Mouse (Mus musculus) CH12.LX (cell line): ENCODE measurements around the gene 1700017B05Rik. TPM values are rescaled to one million over a fixed set of nuclear protein-coding genes. Genes with fewer than 3 reads are reported as not detected.

Experiments used
- DNase-seq: peaks from one replicate; pipeline ENCODE4 v3.0.0-alpha.2; 2013; ENCODE audit errors: extremely low read depth
- H3K27ac ChIP-seq: 2 replicates; pipeline ENCODE4 v1.5.1; 2012; ENCODE audit warnings: low read depth, mild to moderate bottlenecking, control low read depth, moderate library complexity; ENCODE audit not compliant: insufficient read depth
- H3K27me3 ChIP-seq: replicated peaks from 2 replicates; pipeline ENCODE3; 2012; ENCODE audit warnings: inconsistent platforms
- H3K36me3 ChIP-seq, 2 experiments: replicated peaks in 1 of 2; 2 replicates each; pipeline versions ENCODE3 to v1.6.1; 2012; ENCODE audit warnings: inconsistent platforms in 1 of 2, low read length in 1 of 2, mild to moderate bottlenecking in 1 of 2, mixed read lengths in 1 of 2, moderate library complexity in 1 of 2; ENCODE audit not compliant: control insufficient read depth in 1 of 2, insufficient read depth in 1 of 2
- H3K4me1 ChIP-seq, 2 experiments: 2 replicates each; pipeline ENCODE4 v1.6.1; 2012; ENCODE audit warnings: inconsistent platforms in 1 of 2, moderate library complexity in 1 of 2; ENCODE audit not compliant: insufficient read depth in 2 of 2, control insufficient read depth in 1 of 2
- H3K4me2 ChIP-seq: 2 replicates; pipeline ENCODE4 v1.6.1; 2012; ENCODE audit warnings: low read depth, mild to moderate bottlenecking, control low read depth; ENCODE audit not compliant: poor library complexity, insufficient read depth, severe bottlenecking
- H3K4me3 ChIP-seq, 3 experiments: fragments of 150-350 bp in 1 of 3; sonication (generic) in 1 of 3; replicated peaks in 1 of 3; 2 replicates each; pipeline versions ENCODE3 to v1.5.1; 2011 to 2012; ENCODE audit warnings: low read depth in 2 of 3, low read length in 2 of 3, mild to moderate bottlenecking in 2 of 3, moderate library complexity in 2 of 3, control low read depth in 1 of 3, improper control_type of control experiment in 1 of 3, inconsistent platforms in 1 of 3, mixed read lengths in 1 of 3; ENCODE audit not compliant: poor library complexity in 1 of 3
- H3K79me2 ChIP-seq: replicated peaks from 2 replicates; pipeline ENCODE4 v1.6.1; 2012; ENCODE audit warnings: mild to moderate bottlenecking, moderate library complexity; ENCODE audit not compliant: control insufficient read depth, poor library complexity, insufficient read depth, severe bottlenecking; ENCODE audit errors: extremely low read depth
- H3K9ac ChIP-seq: 2 replicates; pipeline ENCODE4 v1.6.1; 2012; ENCODE audit warnings: low read depth, mild to moderate bottlenecking, control low read depth, moderate library complexity; ENCODE audit not compliant: insufficient read depth
- H3K9me3 ChIP-seq: replicated peaks from 2 replicates; pipeline ENCODE3; 2012; ENCODE audit warnings: low read length, inconsistent platforms, mixed read lengths
- CTCF ChIP-seq, 2 experiments: IDR thresholded peaks in 1 of 2; conservative IDR thresholded peaks in 1 of 2; 2 replicates each; pipeline ENCODE4 v1.5.1; 2011 to 2012; ENCODE audit warnings: low read depth in 2 of 2, low read length in 2 of 2, improper control_type of control experiment in 1 of 2, inconsistent platforms in 1 of 2, mild to moderate bottlenecking in 1 of 2, moderate library complexity in 1 of 2
- ELF1 ChIP-seq: IDR thresholded peaks from 2 replicates; pipeline ENCODE4 v1.6.1; 2014; ENCODE audit warnings: low read depth, mild to moderate bottlenecking, inconsistent platforms, low read length, improper control_type of control experiment
- EP300 ChIP-seq: IDR thresholded peaks from 2 replicates; pipeline ENCODE4 v1.6.1; 2011; ENCODE audit warnings: low read length, improper control_type of control experiment
- HCFC1 ChIP-seq: IDR thresholded peaks from 2 replicates; pipeline ENCODE4 v1.6.1; 2012; ENCODE audit warnings: low read depth, mild to moderate bottlenecking, inconsistent platforms, low read length, improper control_type of control experiment
- IRF4 ChIP-seq: IDR thresholded peaks from 2 replicates; pipeline ENCODE4 v1.6.1; 2014; ENCODE audit warnings: low read depth, mild to moderate bottlenecking, inconsistent platforms, low read length, improper control_type of control experiment
- JUN ChIP-seq: IDR thresholded peaks from 2 replicates; pipeline ENCODE4 v1.6.1; 2011; ENCODE audit warnings: low read depth, mild to moderate bottlenecking, low read length, improper control_type of control experiment, moderate library complexity; ENCODE audit not compliant: insufficient read depth
- MAFK ChIP-seq: IDR thresholded peaks from 2 replicates; pipeline ENCODE4 v1.6.1; 2011; ENCODE audit warnings: low read length, improper control_type of control experiment; ENCODE audit not compliant: insufficient replicate concordance
- MAX ChIP-seq: IDR thresholded peaks from 2 replicates; pipeline ENCODE4 v1.6.1; 2011; ENCODE audit warnings: low read length, improper control_type of control experiment
- MAZ ChIP-seq: IDR thresholded peaks from 2 replicates; pipeline ENCODE4 v1.6.1; 2012; ENCODE audit warnings: low read depth, mild to moderate bottlenecking, inconsistent platforms, low read length, improper control_type of control experiment, moderate library complexity
- MXI1 ChIP-seq: IDR thresholded peaks from 2 replicates; pipeline ENCODE4 v1.6.1; 2011; ENCODE audit warnings: mild to moderate bottlenecking, low read depth, low read length, improper control_type of control experiment
- NRF1 ChIP-seq: IDR thresholded peaks from 2 replicates; pipeline ENCODE4 v1.6.1; 2014; ENCODE audit warnings: low read depth, mild to moderate bottlenecking, inconsistent platforms, low read length, improper control_type of control experiment, moderate library complexity
- PAX5 ChIP-seq: IDR thresholded peaks from 2 replicates; pipeline ENCODE4 v1.6.1; 2012; ENCODE audit warnings: low read length, inconsistent platforms, mixed read lengths
- POLR2A ChIP-seq: IDR thresholded peaks from 2 replicates; pipeline ENCODE4 v1.6.1; 2011; ENCODE audit warnings: low read depth, mild to moderate bottlenecking, improper control_type of control experiment, low read length
- RAD21 ChIP-seq: IDR thresholded peaks from 2 replicates; pipeline ENCODE4 v1.6.1; 2011; ENCODE audit warnings: low read depth, mild to moderate bottlenecking, low read length, improper control_type of control experiment, moderate library complexity
- RCOR1 ChIP-seq: conservative IDR thresholded peaks from 2 replicates; pipeline ENCODE4 v1.6.1; 2012; ENCODE audit warnings: low read depth, mild to moderate bottlenecking, inconsistent platforms, low read length, improper control_type of control experiment
- SIN3A ChIP-seq: IDR thresholded peaks from 2 replicates; pipeline ENCODE4 v1.6.1; 2012; ENCODE audit warnings: low read length, improper control_type of control experiment, inconsistent platforms
- SMC3 ChIP-seq: IDR thresholded peaks from 2 replicates; pipeline ENCODE4 v1.6.1; 2011; ENCODE audit warnings: low read depth, low read length, improper control_type of control experiment
- TBP ChIP-seq: conservative IDR thresholded peaks from 2 replicates; pipeline ENCODE4 v1.6.1; 2011; ENCODE audit warnings: low read depth, low read length, improper control_type of control experiment
- ZC3H11A ChIP-seq: IDR thresholded peaks from 2 replicates; pipeline ENCODE4 v1.6.1; 2012; ENCODE audit warnings: low read depth, mild to moderate bottlenecking, inconsistent platforms, low read length, improper control_type of control experiment
- ZKSCAN1 ChIP-seq: IDR thresholded peaks from 2 replicates; pipeline ENCODE4 v1.6.1; 2012; ENCODE audit warnings: low read depth, inconsistent platforms, low read length, improper control_type of control experiment, borderline replicate concordance
- dilution Hi-C: fragments of 300-500 bp; cut with MboI; formaldehyde crosslinking; loops from 2 replicates; pipeline ENCODE4 v1.14.3; 2020; ENCODE audit warnings: low sequenced_read_pairs; ENCODE audit not compliant: extremely low pct_unique_long_range_greater_than_20kb, extremely low pct_ligation_motif_present
- in situ Hi-C: fragments of 300-500 bp; cut with MboI; formaldehyde crosslinking; loops from 3 replicates; pipeline ENCODE4 v1.14.3; 2019; ENCODE audit warnings: low sequenced_read_pairs, low pct_ligation_motif_present, low pct_unique_long_range_greater_than_20kb, mixed read lengths
- polyA plus RNA-seq: library from polyadenylated mRNA; unstranded; fragments of >175 nt; gene quantifications from 2 replicates; pipeline ENCODE4 v1.2.1, GENCODE M21; 2012; ENCODE audit warnings: low read depth; ENCODE audit not compliant: insufficient read length
- total RNA-seq, 2 experiments: library from RNA; depleted of rRNA; stranded (reverse); fragments of 300-350 nt in 1 of 2; fragments of >200 nt in 1 of 2; gene quantifications; 2 replicates each; pipeline ENCODE4 v1.2.3; 2012 to 2014

Gene 1700017B05Rik
- total and polyA plus RNA-seq, 3 experiments, result 26.4 to 56.0 (median 38.6) TPM

GRCm38 (mm10) chr9:57259736-57260135 lies 2.7 kb downstream of the 1700017B05Rik start:
- peaks cover 42 to 53% of the 10 kb centered on the region in 2 experiments for H3K36me3 ChIP-seq
- H3K27ac ChIP-seq, result no peak overlapping the region
- in situ Hi-C loops, result loop anchor here (5.0 kb wide), 1 partner anchor 83 kb away; no protein-coding TSS in a partner anchor
- peaks cover 19 to 57% of the 10 kb centered on the region in 2 experiments for H3K4me1 ChIP-seq
- H3K4me3 ChIP-seq, result peak overlapping the region in 1 of 3 experiments; percentile 97
- H3K9me3 ChIP-seq, result no peaks in the 10 kb centered on the region
- no peaks in the 10 kb centered on the region for H3K27me3 ChIP-seq
- TF ChIP-seq MXI1, result peak; percentile 17; the same call in 1 of the 2 replicates
- TF ChIP-seq ELF1, result no peak
- TF ChIP-seq HCFC1, result no peak
- peak; percentile 99 for TF ChIP-seq SMC3
- TF ChIP-seq ZC3H11A, result peak; percentile 79
- TF ChIP-seq CTCF (conservative IDR thresholded peaks at IDR 0.05 in 1 of 2, IDR thresholded peaks at IDR 0.05 in 1 of 2; ENCODE audit: low read depth in 2 of 2, low read length in 2 of 2), result peak; percentile 68 to 97; a peak in 3 of 4 replicates
- TF ChIP-seq SIN3A, result peak; percentile 60
- no peak for TF ChIP-seq JUN
- peak; percentile 93 for TF ChIP-seq RAD21
- TF ChIP-seq MAX, result no peak
- TF ChIP-seq IRF4, result no peak; the same call in 1 of the 2 replicates
- TF ChIP-seq, all 38 proteins: peak for 6
- DNase-seq, result peak; percentile 91
- H3K79me2 ChIP-seq, result peaks cover 76% of the 10 kb centered on the region
- dilution Hi-C loops, result no loop called here
- peak overlapping the region; percentile 86; the same call in 1 of the 2 replicates for H3K4me2 ChIP-seq
- H3K9ac ChIP-seq, result no peak overlapping the region

DNA sequence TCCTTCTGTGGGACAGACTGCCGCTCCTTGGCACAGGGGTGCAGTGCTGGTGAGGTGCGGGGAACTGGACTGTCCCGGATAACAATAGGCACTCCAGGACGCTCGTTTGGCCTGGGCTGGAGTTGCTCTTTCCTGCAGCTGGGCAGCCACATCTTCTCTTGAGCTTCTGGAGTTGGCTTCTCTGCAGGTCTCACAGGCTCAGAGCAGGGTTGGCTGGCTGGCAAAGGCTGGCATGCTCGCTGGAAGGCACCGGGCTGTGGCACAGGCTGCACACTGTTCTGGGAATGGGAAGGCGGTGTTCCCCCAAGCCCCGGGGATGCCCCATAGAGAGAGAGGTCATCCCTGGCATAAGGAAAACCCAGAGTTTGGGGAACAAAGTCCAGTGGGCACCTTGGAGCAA lies 4.8 kb downstream of the 1700017B05Rik start:
- Histone ChIP-seq H3K4me2 (no peak overlapping the region), H3K4me3 (no peak overlapping the region), H3K4me1 (peaks cover 8 to 43% of the 10 kb centered on the region in 2 experiments), H3K27me3 (no peaks in the 10 kb centered on the region), H3K79me2 (peaks cover 84% of the 10 kb centered on the region), H3K27ac (no peak overlapping the region), H3K9ac (no peak overlapping the region), H3K9me3 (no peaks in the 10 kb centered on the region), H3K36me3 (peaks cover 63 to 74% of the 10 kb centered on the region in 2 experiments)
- dilution Hi-C loops (no loop called here), in situ Hi-C loops (no loop called here)
- DNase-seq, result no peak
- no peak for TF ChIP-seq TBP
- TF ChIP-seq SMC3, result no peak
- TF ChIP-seq POLR2A, result no peak
- no peak for TF ChIP-seq RCOR1
- TF ChIP-seq ELF1, result no peak
- no peak for TF ChIP-seq NRF1
- no peak for TF ChIP-seq ZKSCAN1
- no peak for TF ChIP-seq MAZ
- no peak for TF ChIP-seq EP300
- no peak for TF ChIP-seq MAFK
- TF ChIP-seq PAX5, result no peak
